Mouse (Mus musculus) myocyte (in vitro differentiated cells): ENCODE measurements around the gene Slc37a4.

Experiments
- MAX ChIP-seq: IDR thresholded peaks from one replicate; pipeline ENCODE4 v1.6.1; 2011; ENCODE audit warnings: low read depth, mild to moderate bottlenecking, control low read depth
- POLR2A ChIP-seq: IDR thresholded peaks from one replicate; pipeline ENCODE4 v1.6.1; 2011; ENCODE audit warnings: low read depth, mild to moderate bottlenecking, control low read depth, moderate library complexity; ENCODE audit not compliant: insufficient read length
- USF1 ChIP-seq: IDR thresholded peaks from one replicate; pipeline ENCODE4 v1.6.1; 2011; ENCODE audit warnings: low read depth, mild to moderate bottlenecking, control low read depth, moderate library complexity

GRCm38 (mm10) chr9:44387221-44387620 lies 9.4 kb upstream of the Slc37a4 start:
- TF ChIP-seq POLR2A, result no peak
- TF ChIP-seq USF1, result no peak
- TF ChIP-seq MAX, result no peak
